Mouse (Mus musculus) MEL (cell line): ENCODE measurements around the gene Pknox2.

Source experiments
- CHD2 ChIP-seq: IDR thresholded peaks from 2 replicates; pipeline ENCODE4 v1.6.1; 2011; ENCODE audit warnings: low read length, improper control_type of control experiment
- CTCF ChIP-seq, 3 experiments: IDR thresholded peaks in 2 of 3; conservative IDR thresholded peaks in 1 of 3; 2 replicates each; pipeline ENCODE4 v1.5.1; 2011 to 2012; ENCODE audit warnings: low read length in 3 of 3, low read depth in 2 of 3, mild to moderate bottlenecking in 2 of 3, improper control_type of control experiment in 1 of 3, inconsistent platforms in 1 of 3, mixed read lengths in 1 of 3, moderate library complexity in 1 of 3; ENCODE audit not compliant: control insufficient read depth in 1 of 3, insufficient read depth in 1 of 3, poor library complexity in 1 of 3, severe bottlenecking in 1 of 3
- POLR2A ChIP-seq, 2 experiments: IDR thresholded peaks; 2 replicates each; pipeline ENCODE4 v1.6.1; 2011 to 2012; ENCODE audit warnings: low read length in 2 of 2, mild to moderate bottlenecking in 2 of 2, control low read depth in 1 of 2, improper control_type of control experiment in 1 of 2, low read depth in 1 of 2, moderate library complexity in 1 of 2; ENCODE audit not compliant: control insufficient read depth in 1 of 2, insufficient read depth in 1 of 2, poor library complexity in 1 of 2
- UBTF ChIP-seq: IDR thresholded peaks from 2 replicates; pipeline ENCODE4 v1.6.1; 2012; ENCODE audit warnings: low read depth, mild to moderate bottlenecking, inconsistent platforms, low read length, improper control_type of control experiment, moderate library complexity, borderline replicate concordance; ENCODE audit not compliant: insufficient read depth

GRCm38 (mm10) chr9:37085370-37085769 is 61.8 kb downstream of the Pknox2 start:
- TF ChIP-seq CTCF (IDR thresholded peaks at IDR 0.05 in 2 of 3, conservative IDR thresholded peaks at IDR 0.05 in 1 of 3; ENCODE audit: control insufficient read depth in 1 of 3, insufficient read depth in 1 of 3, low read depth in 2 of 3, low read length in 3 of 3, poor library complexity in 1 of 3, severe bottlenecking in 1 of 3), result no peak
- no peak for TF ChIP-seq CHD2
- TF ChIP-seq UBTF, result no peak
- TF ChIP-seq POLR2A (IDR thresholded peaks at IDR 0.05; ENCODE audit: control insufficient read depth in 1 of 2, insufficient read depth in 1 of 2, low read depth in 1 of 2, low read length in 2 of 2, poor library complexity in 1 of 2), result no peak
